Mouse (Mus musculus): ENCODE results near the gene Eci1.

Eci1 gene

GRCm38 (mm10) chr17:24474557-24474956 is 48.1 kb downstream of the Eci1 start:
- DNase-seq, result no peak

DNA sequence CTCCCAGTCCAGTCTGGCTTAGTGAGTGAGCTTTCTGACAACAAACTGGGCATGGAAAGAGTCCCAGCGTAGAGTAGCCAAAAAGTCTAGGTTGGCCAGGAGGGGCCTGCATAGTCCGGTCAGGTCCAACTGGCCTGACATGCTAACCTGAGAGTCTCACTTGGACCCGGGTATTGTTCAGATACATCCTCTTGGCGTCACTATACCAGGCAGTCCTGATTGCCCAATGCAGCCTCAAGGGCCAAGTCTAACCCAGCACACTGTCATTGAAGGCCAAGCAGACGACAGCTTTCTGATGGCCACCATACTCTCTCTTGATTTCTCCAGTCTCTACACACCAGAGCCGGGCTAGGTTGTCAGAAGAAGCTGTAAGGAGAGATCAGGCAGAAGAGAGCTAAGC is 49.1 kb downstream of the Eci1 start:
- no peak for DNase-seq

DNA sequence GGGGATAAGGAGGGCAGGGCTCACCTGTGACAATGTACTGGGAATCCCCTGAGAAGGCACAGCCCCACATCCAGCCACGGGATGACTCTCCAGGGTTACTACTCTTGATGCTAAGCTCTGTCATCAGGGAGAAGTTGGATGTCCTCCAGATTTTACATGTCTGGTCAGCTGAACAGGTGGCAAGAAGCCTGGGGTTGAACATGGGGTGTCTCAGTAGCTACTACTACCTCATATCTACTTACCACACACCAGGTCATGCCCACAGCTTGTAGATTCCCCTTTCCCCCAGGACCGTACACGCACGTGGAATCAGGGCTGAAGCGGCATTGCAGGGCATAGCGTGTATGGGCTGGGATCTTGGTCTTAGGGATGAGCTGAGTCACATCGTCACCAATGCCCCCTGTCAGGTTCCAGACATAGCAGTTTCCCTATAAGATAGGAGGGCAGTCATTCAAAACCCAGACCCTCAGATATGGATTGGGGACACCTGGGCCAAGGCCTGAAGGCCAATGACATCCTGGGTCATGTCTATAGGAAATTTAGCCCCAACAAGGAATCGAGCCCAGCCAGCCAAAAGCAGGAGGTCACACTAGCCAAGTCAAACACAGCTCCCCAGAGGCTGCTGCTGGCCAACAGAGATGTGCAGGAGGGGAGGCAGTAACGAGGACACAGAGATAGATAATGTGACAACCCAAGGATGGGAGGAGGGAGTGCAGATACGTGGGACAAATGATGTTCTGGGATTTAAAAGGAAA is 49.8 kb downstream of the Eci1 start:
- no peak for DNase-seq

GRCm38 (mm10) chr17:24477053-24477984 is 50.9 kb downstream of the Eci1 start:
- DNase-seq, result no peak

GRCm38 (mm10) chr17:24477985-24478600 is 51.7 kb downstream of the Eci1 start:
- peak; percentile 41 for DNase-seq

DNA sequence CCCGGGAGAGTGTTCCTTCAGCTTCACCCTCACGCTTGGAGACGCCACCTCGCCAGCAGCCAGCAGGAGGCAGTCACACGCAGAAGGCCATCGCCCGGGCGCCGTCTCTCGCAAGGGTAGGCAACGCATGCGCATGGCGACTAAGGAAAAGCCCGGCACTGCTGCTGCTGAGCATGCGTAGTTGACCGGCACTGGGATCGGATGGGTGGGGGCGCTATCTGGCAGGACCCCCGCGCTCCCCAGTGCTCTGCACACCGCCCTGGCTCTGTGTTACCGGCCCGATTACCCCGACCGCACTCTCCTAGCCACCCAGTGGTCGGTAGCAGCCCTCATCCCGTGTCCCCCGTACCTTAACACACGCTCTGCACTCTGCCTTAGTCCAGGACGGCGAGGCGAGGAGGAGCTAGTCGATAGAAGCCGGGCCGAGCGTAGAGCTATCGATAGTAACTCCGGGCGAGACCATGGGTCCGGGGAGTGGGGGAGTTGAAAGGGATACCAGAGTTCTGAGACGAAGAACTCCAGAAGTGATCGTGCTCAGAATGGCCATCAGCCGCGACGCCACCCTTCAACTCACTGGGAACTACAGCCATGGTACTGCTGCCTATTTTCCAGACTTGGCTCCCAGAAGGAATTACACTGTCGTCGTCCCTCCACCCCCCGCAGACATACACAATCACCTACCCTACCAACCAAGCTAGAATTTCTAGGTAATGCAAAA is 52.4 kb downstream of the Eci1 start, which contains the start of gene Mlst8:
Mlst8 (minus strand) TSS at position 416 of the 718 bp plus-strand sequence.
- DNase-seq, result peak; percentile 95

- DNase-seq, result no peak
Measured at GRCm38 (mm10) chr17:24479431-24479830, 53.0 kb downstream of the Eci1 start.

- no peak for DNase-seq
Measured at GRCm38 (mm10) chr17:24480201-24480826, 53.9 kb downstream of the Eci1 start.

GRCm38 (mm10) chr17:24481027-24481815 is 54.8 kb downstream of the Eci1 start:
- DNase-seq, result no peak

- DNase-seq, result no peak
Measured at GRCm38 (mm10) chr17:24483495-24483894, 57.1 kb downstream of the Eci1 start.

DNA sequence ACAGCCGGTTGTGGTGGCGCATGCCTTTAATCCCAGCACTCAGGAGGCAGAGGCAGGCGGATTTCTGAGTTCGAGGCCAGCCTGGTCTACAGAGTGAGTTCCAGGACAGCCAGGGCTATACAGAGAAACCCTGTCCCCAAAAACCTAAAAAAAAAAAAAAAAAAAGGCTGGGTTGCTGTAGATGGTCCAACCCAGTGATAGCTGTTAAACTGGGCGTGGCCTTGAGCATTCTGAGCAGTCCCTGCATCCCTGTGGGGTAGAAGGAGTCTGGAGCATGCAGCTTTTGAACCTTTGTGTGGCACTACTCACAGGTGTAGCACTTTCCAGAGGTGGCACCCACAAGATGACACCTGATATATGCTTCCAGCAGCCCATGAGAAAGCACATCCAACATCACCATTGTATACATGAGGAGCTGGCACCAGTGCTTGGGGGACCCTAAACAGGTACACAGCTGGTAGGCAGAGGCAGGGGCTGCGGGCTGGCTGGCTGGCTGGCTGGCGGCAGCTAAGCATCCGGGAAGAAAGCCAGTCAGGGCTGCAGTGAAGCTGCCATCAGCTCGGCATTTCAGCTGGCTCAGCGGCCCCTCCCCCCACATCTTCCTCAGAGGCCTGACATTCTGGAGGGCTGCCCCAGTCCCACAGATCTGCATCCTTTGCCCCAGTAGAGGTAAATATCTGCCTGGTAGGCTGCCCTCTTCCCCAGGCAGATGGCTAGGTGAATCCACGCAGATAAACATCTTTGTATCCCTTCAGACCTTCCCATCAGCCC is 58.8 kb downstream of the Eci1 start:
- no peak for DNase-seq

GRCm38 (mm10) chr17:24488186-24488661 is 61.8 kb downstream of the Eci1 start, which contains the start of gene Caskin1:
Gene Caskin1, plus strand, starts transcription at chr17:24488601.
- DNase-seq, result no peak

GRCm38 (mm10) chr17:24488662-24489264 is 62.3 kb downstream of the Eci1 start:
- DNase-seq, result no peak

All from kidney, adult 11 months (tissue).